Mouse (Mus musculus) spleen, adult 2 months (tissue): Measurements from ENCODE around the gene Exosc1.

ENCODE experiments used
- CTCF ChIP-seq: fragments of 200-500 bp; IDR thresholded peaks from 2 replicates; pipeline ENCODE4 v1.5.1; 2011; ENCODE audit warnings: mild to moderate bottlenecking, inconsistent platforms; ENCODE audit not compliant: insufficient read depth, insufficient read length, insufficient replicate concordance; ENCODE audit errors: extremely low read depth
- POLR2A ChIP-seq: fragments of 200-500 bp; IDR thresholded peaks from 2 replicates; pipeline ENCODE4 v1.6.1; 2011; ENCODE audit warnings: low read depth, low read length, inconsistent platforms

DNA sequence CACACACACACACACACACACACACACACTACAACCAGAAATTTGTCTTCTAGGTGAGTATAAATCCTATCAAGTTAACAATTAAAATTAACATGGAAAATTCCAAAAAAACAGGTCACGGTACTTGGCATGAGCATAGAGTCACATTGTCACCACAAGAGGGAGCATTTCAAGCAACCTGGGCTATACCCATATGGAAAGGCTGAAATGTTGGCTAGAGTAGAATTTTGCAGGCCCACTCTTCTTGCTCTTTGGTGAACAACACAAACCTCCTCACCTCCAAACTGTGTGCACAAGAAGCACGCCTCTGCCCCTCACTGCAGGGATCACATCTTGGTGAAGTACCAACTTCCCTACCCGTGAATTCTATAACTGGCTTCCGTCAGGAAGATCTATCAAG lies 34.4 kb downstream of the Exosc1 start:
- TF ChIP-seq POLR2A (no peak), CTCF (peak; percentile 0; the same call in 1 of the 2 replicates)
